Mouse (Mus musculus): ENCODE data around the gene Chpf. TPM values are rescaled to one million over a fixed set of nuclear protein-coding genes. Genes with fewer than 3 reads are reported as not detected.
A peak's percentile ranks its signal among the peaks of the same experiment; 100 is the strongest.

Chpf gene
- polyA plus RNA-seq, 1 experiment from 2014 or later: 14.2 TPM

- DNase-seq (ENCODE audit: low spot score) (no peak), ATAC-seq (ENCODE audit: insufficient number of reproducible peaks, low FRiP score, low TSS enrichment, low read depth) (no peak)
- Histone ChIP-seq H3K4me3 (ENCODE audit: low read depth, low read length) (no peak overlapping the region), H3K4me1 (ENCODE audit: control insufficient read depth, insufficient read depth, low read length) (peaks cover 20% of the 10 kb centered on the region), H3K9me3 (ENCODE audit: control insufficient read depth, low read length) (no peaks in the 10 kb centered on the region), H3K27ac (replicated peaks; ENCODE audit: low read depth, low read length) (no peak overlapping the region), H3K36me3 (ENCODE audit: control insufficient read depth, insufficient read depth, low read length) (peaks cover 17% of the 10 kb centered on the region), H3K4me2 (ENCODE audit: low read depth, severe bottlenecking) (no peak overlapping the region), H3K9ac (ENCODE audit: low read length) (no peak overlapping the region), H3K27me3 (ENCODE audit: control insufficient read depth, insufficient read depth, low read length) (no peaks in the 10 kb centered on the region; the same call in 1 of the 2 replicates)
- WGBS: 61% methylated on average over 23 of the region's 23 CpGs
These were observed 24.5 kb upstream of the Chpf start for GRCm38 (mm10) chr1:75503651-75503980.

- 86% methylated on average over 25 of the region's 25 CpGs for WGBS
- Histone ChIP-seq H3K27ac (replicated peaks; ENCODE audit: low read depth, low read length) (no peak overlapping the region), H3K9ac (ENCODE audit: low read length) (no peak overlapping the region), H3K36me3 (ENCODE audit: control insufficient read depth, insufficient read depth, low read length) (peaks cover 19% of the 10 kb centered on the region), H3K4me2 (ENCODE audit: low read depth, severe bottlenecking) (no peak overlapping the region), H3K9me3 (ENCODE audit: control insufficient read depth, low read length) (no peaks in the 10 kb centered on the region), H3K4me1 (ENCODE audit: control insufficient read depth, insufficient read depth, low read length) (peaks cover 20% of the 10 kb centered on the region), H3K27me3 (ENCODE audit: control insufficient read depth, insufficient read depth, low read length) (no peaks in the 10 kb centered on the region; the same call in 1 of the 2 replicates), H3K4me3 (ENCODE audit: low read depth, low read length) (no peak overlapping the region)
- DNase-seq (ENCODE audit: low spot score) (no peak), ATAC-seq (ENCODE audit: insufficient number of reproducible peaks, low FRiP score, low TSS enrichment, low read depth) (no peak)
These were observed 24.0 kb upstream of the Chpf start for GRCm38 (mm10) chr1:75502945-75503650.

- ATAC-seq (ENCODE audit: insufficient number of reproducible peaks, low FRiP score, low TSS enrichment, low read depth) (no peak), DNase-seq (ENCODE audit: low spot score) (no peak)
- Histone ChIP-seq H3K9me3 (ENCODE audit: control insufficient read depth, low read length) (no peaks in the 10 kb centered on the region), H3K27me3 (ENCODE audit: control insufficient read depth, insufficient read depth, low read length) (no peaks in the 10 kb centered on the region; the same call in 1 of the 2 replicates), H3K4me3 (ENCODE audit: low read depth, low read length) (no peak overlapping the region), H3K27ac (replicated peaks; ENCODE audit: low read depth, low read length) (no peak overlapping the region), H3K36me3 (ENCODE audit: control insufficient read depth, insufficient read depth, low read length) (peaks cover 23% of the 10 kb centered on the region), H3K4me2 (ENCODE audit: low read depth, severe bottlenecking) (no peak overlapping the region), H3K9ac (ENCODE audit: low read length) (no peak overlapping the region), H3K4me1 (ENCODE audit: control insufficient read depth, insufficient read depth, low read length) (peaks cover 16% of the 10 kb centered on the region)
- WGBS: 93% methylated on average over 9 of the region's 9 CpGs
These were observed 22.8 kb upstream of the Chpf start for GRCm38 (mm10) chr1:75501905-75502304.

- H3K27me3 ChIP-seq (ENCODE audit: control insufficient read depth, insufficient read depth, low read length): no peaks in the 10 kb centered on the region; the same call in 1 of the 2 replicates
- peaks cover 14% of the 10 kb centered on the region; the same call in 1 of the 2 replicates for H3K4me1 ChIP-seq (ENCODE audit: control insufficient read depth, insufficient read depth, low read length)
- DNase-seq (ENCODE audit: low spot score): no peak
- H3K9me3 ChIP-seq (ENCODE audit: control insufficient read depth, low read length): no peaks in the 10 kb centered on the region
- H3K27ac ChIP-seq (replicated peaks; ENCODE audit: low read depth, low read length): no peak overlapping the region
- ATAC-seq (ENCODE audit: insufficient number of reproducible peaks, low FRiP score, low TSS enrichment, low read depth): no peak
- H3K9ac ChIP-seq (ENCODE audit: low read length): no peak overlapping the region
- peaks cover 28% of the 10 kb centered on the region for H3K36me3 ChIP-seq (ENCODE audit: control insufficient read depth, insufficient read depth, low read length)
- H3K4me2 ChIP-seq (ENCODE audit: low read depth, severe bottlenecking): no peak overlapping the region
- WGBS: 84% methylated on average over 7 of the region's 7 CpGs
- no peak overlapping the region for H3K4me3 ChIP-seq (ENCODE audit: low read depth, low read length)
These were observed 20.3 kb upstream of the Chpf start for GRCm38 (mm10) chr1:75499441-75499840.

- Histone ChIP-seq H3K9ac (ENCODE audit: low read length) (no peak overlapping the region), H3K27ac (replicated peaks; ENCODE audit: low read depth, low read length) (no peak overlapping the region), H3K36me3 (ENCODE audit: control insufficient read depth, insufficient read depth, low read length) (peaks cover 28% of the 10 kb centered on the region), H3K4me3 (ENCODE audit: low read depth, low read length) (no peak overlapping the region), H3K9me3 (ENCODE audit: control insufficient read depth, low read length) (no peaks in the 10 kb centered on the region), H3K4me2 (ENCODE audit: low read depth, severe bottlenecking) (no peak overlapping the region), H3K4me1 (ENCODE audit: control insufficient read depth, insufficient read depth, low read length) (peaks cover 10% of the 10 kb centered on the region; the same call in 1 of the 2 replicates), H3K27me3 (ENCODE audit: control insufficient read depth, insufficient read depth, low read length) (no peaks in the 10 kb centered on the region)
- DNase-seq (ENCODE audit: low spot score): no peak
- ATAC-seq (ENCODE audit: insufficient number of reproducible peaks, low FRiP score, low TSS enrichment, low read depth): no peak
- 88% methylated on average over 4 of the region's 4 CpGs for WGBS
These were observed 19.8 kb upstream of the Chpf start for GRCm38 (mm10) chr1:75498897-75499296.

GRCm38 (mm10) chr1:75494878-75495548 is 15.9 kb upstream of the Chpf start:
- H3K27ac ChIP-seq (replicated peaks; ENCODE audit: low read depth, low read length): no peak overlapping the region
- H3K9ac ChIP-seq (ENCODE audit: low read length): no peak overlapping the region
- peaks cover 5% of the 10 kb centered on the region; the same call in 1 of the 2 replicates for H3K4me1 ChIP-seq (ENCODE audit: control insufficient read depth, insufficient read depth, low read length)
- no peak overlapping the region for H3K4me3 ChIP-seq (ENCODE audit: low read depth, low read length)
- ATAC-seq (ENCODE audit: insufficient number of reproducible peaks, low FRiP score, low TSS enrichment, low read depth) (no peak), DNase-seq (ENCODE audit: low spot score) (peak; percentile 71)
- peaks cover 14% of the 10 kb centered on the region for H3K36me3 ChIP-seq (ENCODE audit: control insufficient read depth, insufficient read depth, low read length)
- WGBS: 48% methylated on average over 12 of the region's 12 CpGs
- H3K27me3 ChIP-seq (ENCODE audit: control insufficient read depth, insufficient read depth, low read length): no peaks in the 10 kb centered on the region
- H3K9me3 ChIP-seq (ENCODE audit: control insufficient read depth, low read length): no peaks in the 10 kb centered on the region
- H3K4me2 ChIP-seq (ENCODE audit: low read depth, severe bottlenecking): no peak overlapping the region

GRCm38 (mm10) chr1:75492579-75493170 is 13.6 kb upstream of the Chpf start:
- Histone ChIP-seq H3K9me3 (ENCODE audit: control insufficient read depth, low read length) (no peaks in the 10 kb centered on the region), H3K27me3 (ENCODE audit: control insufficient read depth, insufficient read depth, low read length) (peaks cover 6% of the 10 kb centered on the region; the same call in 1 of the 2 replicates), H3K36me3 (ENCODE audit: control insufficient read depth, insufficient read depth, low read length) (peaks cover 5% of the 10 kb centered on the region), H3K9ac (ENCODE audit: low read length) (no peak overlapping the region), H3K27ac (replicated peaks; ENCODE audit: low read depth, low read length) (no peak overlapping the region), H3K4me1 (ENCODE audit: control insufficient read depth, insufficient read depth, low read length) (peaks cover 5% of the 10 kb centered on the region; the same call in 1 of the 2 replicates), H3K4me2 (ENCODE audit: low read depth, severe bottlenecking) (no peak overlapping the region), H3K4me3 (ENCODE audit: low read depth, low read length) (no peak overlapping the region)
- WGBS: 37% methylated on average over 24 of the region's 24 CpGs
- no peak for ATAC-seq (ENCODE audit: insufficient number of reproducible peaks, low FRiP score, low TSS enrichment, low read depth)
- DNase-seq (ENCODE audit: low spot score): no peak

- ATAC-seq (ENCODE audit: insufficient number of reproducible peaks, low FRiP score, low TSS enrichment, low read depth) (no peak), DNase-seq (ENCODE audit: low spot score) (no peak)
- Histone ChIP-seq H3K36me3 (ENCODE audit: control insufficient read depth, insufficient read depth, low read length) (peaks cover 4% of the 10 kb centered on the region), H3K27me3 (ENCODE audit: control insufficient read depth, insufficient read depth, low read length) (peaks cover 19% of the 10 kb centered on the region), H3K27ac (replicated peaks; ENCODE audit: low read depth, low read length) (no peak overlapping the region), H3K9ac (ENCODE audit: low read length) (no peak overlapping the region), H3K4me1 (ENCODE audit: control insufficient read depth, insufficient read depth, low read length) (peaks cover 10% of the 10 kb centered on the region), H3K9me3 (ENCODE audit: control insufficient read depth, low read length) (no peaks in the 10 kb centered on the region), H3K4me2 (ENCODE audit: low read depth, severe bottlenecking) (no peak overlapping the region), H3K4me3 (ENCODE audit: low read depth, low read length) (no peak overlapping the region)
- 82% methylated on average over 34 of the region's 34 CpGs for WGBS
These were observed 11.9 kb upstream of the Chpf start for GRCm38 (mm10) chr1:75490785-75491551.
